Mouse (Mus musculus) erythroblast, embryonic 14.5 days (primary cell): ENCODE data around the gene Zcchc13. TPM values are rescaled to one million over a fixed set of nuclear protein-coding genes. Genes with fewer than 3 reads are reported as not detected.

Source experiments
- H3K27me3 ChIP-seq: 2 replicates; pipeline ENCODE4 v1.6.1; 2012; ENCODE audit warnings: inconsistent platforms; ENCODE audit not compliant: control insufficient read depth
- H3K36me3 ChIP-seq: 2 replicates; pipeline ENCODE4 v1.6.1; 2012; ENCODE audit warnings: mild to moderate bottlenecking, inconsistent platforms; ENCODE audit not compliant: control insufficient read depth
- H3K4me1 ChIP-seq: 2 replicates; pipeline ENCODE4 v1.6.1; 2012; ENCODE audit warnings: inconsistent platforms; ENCODE audit not compliant: control insufficient read depth
- H3K4me3 ChIP-seq: replicated peaks from 2 replicates; pipeline ENCODE3; 2012; ENCODE audit warnings: moderate library complexity, mild to moderate bottlenecking, inconsistent platforms
- H3K9me3 ChIP-seq: 2 replicates; pipeline ENCODE4 v1.6.1; 2012; ENCODE audit warnings: low read length, inconsistent platforms, mixed read lengths; ENCODE audit not compliant: control insufficient read depth
- GATA1 ChIP-seq: IDR thresholded peaks from 2 replicates; pipeline ENCODE4 v1.6.1; 2012; ENCODE audit warnings: low read length, inconsistent platforms, mixed read lengths
- TAL1 ChIP-seq: IDR thresholded peaks from 3 replicates; pipeline ENCODE4 v1.6.1; 2012; ENCODE audit warnings: low read length, inconsistent platforms, mixed read lengths
- polyA plus RNA-seq: library from polyadenylated mRNA; stranded (reverse); fragments of >175 nt; gene quantifications from 2 replicates; pipeline ENCODE4 v1.2.3, GENCODE M21; 2012

The Zcchc13 gene
- polyA plus RNA-seq, 1 experiment: not detected

GRCm38 (mm10) chrX:103616162-103616535 is 14.2 kb upstream of the Zcchc13 start:
- H3K4me1 ChIP-seq: peaks cover 27% of the 10 kb centered on the region
- no peak for TF ChIP-seq TAL1
- TF ChIP-seq GATA1: no peak
- H3K9me3 ChIP-seq: no peaks in the 10 kb centered on the region
- H3K36me3 ChIP-seq: peaks cover 31% of the 10 kb centered on the region
- H3K4me3 ChIP-seq: peak overlapping the region; percentile 80
- no peaks in the 10 kb centered on the region for H3K27me3 ChIP-seq

GRCm38 (mm10) chrX:103616536-103617404 is 13.6 kb upstream of the Zcchc13 start:
- no peaks in the 10 kb centered on the region for H3K9me3 ChIP-seq
- H3K4me1 ChIP-seq: peaks cover 33% of the 10 kb centered on the region
- peak overlapping the region; percentile 80 for H3K4me3 ChIP-seq
- H3K27me3 ChIP-seq: no peaks in the 10 kb centered on the region
- peaks cover 26% of the 10 kb centered on the region for H3K36me3 ChIP-seq
- TF ChIP-seq TAL1: no peak
- no peak for TF ChIP-seq GATA1

- Histone ChIP-seq H3K9me3 (no peaks in the 10 kb centered on the region), H3K4me1 (peaks cover 38% of the 10 kb centered on the region), H3K27me3 (no peaks in the 10 kb centered on the region), H3K4me3 (peak overlapping the region; percentile 80), H3K36me3 (peaks cover 22% of the 10 kb centered on the region)
- TF ChIP-seq TAL1: no peak
- TF ChIP-seq GATA1: no peak
Observed at GRCm38 (mm10) chrX:103617405-103618095, 12.8 kb upstream of the Zcchc13 start.

DNA sequence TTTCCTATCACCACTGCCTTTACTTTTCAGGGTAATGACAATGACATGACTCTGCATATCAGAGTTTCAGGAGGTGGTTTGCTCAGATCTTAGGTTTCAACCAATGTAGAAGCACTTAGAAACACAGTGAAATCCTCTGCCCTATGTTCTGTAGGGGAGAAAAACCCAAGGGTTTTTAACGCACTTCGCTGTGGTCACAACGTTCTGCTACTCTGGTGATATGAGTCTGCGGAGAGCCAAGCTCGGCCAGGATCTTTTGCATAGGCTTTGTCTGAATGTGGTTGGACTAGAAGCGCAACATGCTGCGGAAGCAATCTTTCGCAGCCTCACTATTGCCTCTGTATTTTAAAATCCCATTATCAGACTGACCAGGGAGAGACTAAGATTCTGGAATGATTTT is 8.6 kb upstream of the Zcchc13 start:
- Histone ChIP-seq H3K9me3 (no peaks in the 10 kb centered on the region), H3K4me3 (peak overlapping the region; percentile 75), H3K4me1 (peaks cover 41% of the 10 kb centered on the region), H3K27me3 (peaks cover 29% of the 10 kb centered on the region), H3K36me3 (no peaks in the 10 kb centered on the region)
- TF ChIP-seq TAL1: no peak
- no peak for TF ChIP-seq GATA1

DNA sequence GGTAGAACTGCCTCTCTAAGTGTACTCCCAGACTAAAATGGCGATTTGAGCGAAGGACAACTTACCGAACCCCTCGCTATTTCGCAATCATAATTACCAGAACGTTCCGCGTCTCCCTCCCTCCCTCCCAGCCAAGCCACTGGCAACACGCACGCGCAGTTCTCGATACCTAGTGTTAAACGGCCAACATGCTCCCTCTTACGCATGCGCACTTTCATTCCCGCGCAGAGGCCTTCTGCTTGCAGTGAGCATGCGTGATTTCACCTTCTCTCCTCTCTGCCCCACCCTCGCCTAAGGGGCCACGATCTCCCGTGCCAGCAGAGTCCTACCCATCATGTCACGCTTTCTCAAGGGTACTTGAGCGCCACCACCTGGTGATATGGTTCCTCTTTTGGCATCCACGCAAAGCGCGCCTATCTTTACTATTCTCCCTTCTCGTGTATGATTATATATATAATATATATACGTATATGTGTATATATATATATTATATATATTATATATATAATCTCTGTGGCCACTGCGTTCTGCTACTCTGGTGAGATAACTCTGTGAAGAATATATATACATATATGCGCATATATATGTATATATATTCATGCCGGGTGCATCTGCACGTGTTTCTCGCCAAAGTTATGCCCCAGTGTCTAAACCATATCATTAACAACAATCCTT is 8.0 kb upstream of the Zcchc13 start:
- H3K27me3 ChIP-seq: peaks cover 29% of the 10 kb centered on the region
- H3K4me3 ChIP-seq: peak overlapping the region; percentile 75
- TF ChIP-seq GATA1: no peak
- TF ChIP-seq TAL1: no peak
- H3K36me3 ChIP-seq: no peaks in the 10 kb centered on the region
- H3K4me1 ChIP-seq: peaks cover 39% of the 10 kb centered on the region
- no peaks in the 10 kb centered on the region for H3K9me3 ChIP-seq

GRCm38 (mm10) chrX:103622935-103623280 is 7.5 kb upstream of the Zcchc13 start:
- Histone ChIP-seq H3K36me3 (no peaks in the 10 kb centered on the region), H3K27me3 (peaks cover 29% of the 10 kb centered on the region), H3K4me3 (peak overlapping the region; percentile 75), H3K9me3 (no peaks in the 10 kb centered on the region), H3K4me1 (peaks cover 35% of the 10 kb centered on the region)
- no peak for TF ChIP-seq TAL1
- no peak for TF ChIP-seq GATA1

- Histone ChIP-seq H3K36me3 (no peaks in the 10 kb centered on the region), H3K4me1 (peaks cover 29% of the 10 kb centered on the region), H3K27me3 (peaks cover 29% of the 10 kb centered on the region), H3K4me3 (peak overlapping the region; percentile 75), H3K9me3 (no peaks in the 10 kb centered on the region)
- no peak for TF ChIP-seq TAL1
- TF ChIP-seq GATA1: no peak
Observed at GRCm38 (mm10) chrX:103623411-103623845, 7.0 kb upstream of the Zcchc13 start.

- no peaks in the 10 kb centered on the region for H3K9me3 ChIP-seq
- no peak overlapping the region for H3K4me3 ChIP-seq
- peaks cover 29% of the 10 kb centered on the region for H3K27me3 ChIP-seq
- TF ChIP-seq GATA1 (no peak), TAL1 (no peak)
- peaks cover 29% of the 10 kb centered on the region for H3K4me1 ChIP-seq
- no peaks in the 10 kb centered on the region for H3K36me3 ChIP-seq
Observed at GRCm38 (mm10) chrX:103624426-103625168, 5.8 kb upstream of the Zcchc13 start.
